Mouse (Mus musculus) heart, embryonic 16.5 days (tissue): ENCODE measurements around the gene Gm11541. TPM values are rescaled to one million over a fixed set of nuclear protein-coding genes. Genes with fewer than 3 reads are reported as not detected.
"Not testable (repeated sequence)": the region's sequence is repeated elsewhere in the genome, so short reads cannot be mapped to it uniquely, and the experiment has no call there.

ENCODE experiments used
- ATAC-seq: fragments of 200-750 bp; cut with Nextera tagmentation; replicated peaks from 2 replicates; pipeline ENCODE4 v1.8.0; 2017; ENCODE audit warnings: moderate number of reproducible peaks; ENCODE audit not compliant: insufficient read depth, low FRiP score; ENCODE audit errors: extremely low read depth
- H3K27ac ChIP-seq: fragments of 300-500 bp; sonication (generic); 2 replicates; pipeline ENCODE4 v1.5.1; 2014; ENCODE audit warnings: mild to moderate bottlenecking, low read length, control low read depth, moderate library complexity
- H3K27me3 ChIP-seq: fragments of 300-500 bp; sonication (generic); 2 replicates; pipeline ENCODE4 v1.6.1; 2014; ENCODE audit warnings: low read length, mixed read lengths; ENCODE audit not compliant: control insufficient read depth, insufficient read depth
- H3K36me3 ChIP-seq: fragments of 300-500 bp; sonication (generic); 2 replicates; pipeline ENCODE4 v1.6.1; 2014; ENCODE audit not compliant: control insufficient read depth, insufficient read depth
- H3K4me1 ChIP-seq: fragments of 300-500 bp; sonication (generic); 2 replicates; pipeline ENCODE4 v1.6.1; 2014; ENCODE audit warnings: low read length, mixed read lengths; ENCODE audit not compliant: control insufficient read depth, insufficient read depth
- H3K4me2 ChIP-seq: fragments of 300-500 bp; sonication (generic); 2 replicates; pipeline ENCODE4 v1.6.1; 2014; ENCODE audit warnings: low read depth, mild to moderate bottlenecking, control low read depth, low read length
- H3K4me3 ChIP-seq: fragments of 300-500 bp; sonication (generic); 2 replicates; pipeline ENCODE4 v1.5.1; 2014; ENCODE audit warnings: mild to moderate bottlenecking, control low read depth, low read length
- H3K9ac ChIP-seq: fragments of 300-500 bp; sonication (generic); 2 replicates; pipeline ENCODE4 v1.6.1; 2014; ENCODE audit warnings: low read length, control low read depth
- H3K9me3 ChIP-seq: fragments of 300-500 bp; sonication (generic); replicated peaks from 2 replicates; pipeline ENCODE4 v1.6.1; 2016; ENCODE audit warnings: low read length; ENCODE audit not compliant: control insufficient read depth
- WGBS: fragments of 180-500 bp; shearing (Covaris S2); extraction: QIAGEN DNeasy Blood & Tissue Kit; methylation state at CpG from one replicate; pipeline ENCODE4 v1.1.7; 2014; 5-methylcytosine and 5-hydroxymethylcytosine counted together
- polyA plus RNA-seq: library from polyadenylated mRNA; unstranded; fragments of >200 nt; fragmentation: Nextera tagmentation; extraction: Ambion mirVana; gene quantifications from 2 replicates; pipeline ENCODE4 v1.2.1, GENCODE M21; 2015

The Gm11541 gene
- polyA plus RNA-seq, 1 experiment from 2014 or later, result not detected

DNA sequence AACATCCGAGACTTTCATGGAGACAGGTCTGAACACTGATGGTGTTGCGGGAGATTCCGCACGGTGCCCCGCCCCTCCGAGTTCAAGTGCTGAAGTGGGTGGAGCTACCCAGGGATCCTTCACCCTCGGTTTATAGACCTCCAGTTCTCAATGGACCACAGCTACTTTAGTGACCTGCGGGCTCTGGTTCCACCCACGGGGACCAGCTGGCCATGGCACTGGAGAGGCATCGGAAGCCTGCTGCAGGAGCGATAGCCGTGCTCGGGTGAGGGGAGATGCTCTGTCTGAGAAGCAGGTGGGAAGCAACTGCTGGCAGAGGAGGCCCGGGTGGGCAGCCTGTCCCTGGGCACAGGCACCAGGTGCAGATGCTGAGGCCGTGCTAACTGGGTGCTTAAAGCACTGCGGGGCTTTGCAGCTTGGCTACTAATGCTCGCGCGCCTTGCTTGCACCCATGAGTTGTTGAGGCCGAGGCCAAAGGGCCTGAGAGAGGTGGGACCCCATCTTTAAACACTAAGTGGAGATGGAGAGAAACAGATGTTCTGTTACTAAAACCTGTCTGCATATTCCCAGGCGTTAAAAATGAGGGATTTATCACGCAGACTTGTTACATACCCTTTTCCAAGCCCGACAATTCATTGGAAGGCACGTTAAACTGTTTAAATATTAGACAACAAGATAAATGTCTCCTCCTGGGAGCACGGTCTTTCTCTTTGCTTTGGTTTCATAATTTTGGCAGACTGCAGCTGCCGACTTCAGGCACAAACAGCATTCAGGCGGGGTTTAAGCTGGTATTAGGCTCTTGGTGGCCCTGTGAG, 2.7 kb downstream of the Gm11541 start:
- H3K4me2 ChIP-seq, result no peak overlapping the region
- no peak for ATAC-seq
- no peak overlapping the region for H3K4me3 ChIP-seq
- no peaks in the 10 kb centered on the region for H3K36me3 ChIP-seq
- 58% methylated on average over 27 of the region's 27 CpGs for WGBS
- H3K9me3 ChIP-seq, result no peaks in the 10 kb centered on the region
- H3K27ac ChIP-seq, result no peak overlapping the region
- no peaks in the 10 kb centered on the region for H3K27me3 ChIP-seq
- H3K4me1 ChIP-seq, result peaks cover 6% of the 10 kb centered on the region; the same call in 1 of the 2 replicates
- no peak overlapping the region for H3K9ac ChIP-seq

- peaks cover 6% of the 10 kb centered on the region; the same call in 1 of the 2 replicates for H3K4me1 ChIP-seq
- no peaks in the 10 kb centered on the region for H3K36me3 ChIP-seq
- no peaks in the 10 kb centered on the region for H3K9me3 ChIP-seq
- no peak for ATAC-seq
- no peak overlapping the region for H3K4me3 ChIP-seq
- H3K27me3 ChIP-seq, result no peaks in the 10 kb centered on the region
- no peak overlapping the region for H3K27ac ChIP-seq
- 97% methylated on average over 3 of the region's 3 CpGs for WGBS
- no peak overlapping the region for H3K9ac ChIP-seq
- H3K4me2 ChIP-seq, result no peak overlapping the region
Measured at GRCm38 (mm10) chr11:94699399-94699798, 4.9 kb downstream of the Gm11541 start.

GRCm38 (mm10) chr11:94697703-94698464, 6.4 kb downstream of the Gm11541 start:
- ATAC-seq, result no peak
- Histone ChIP-seq H3K27me3 (no peaks in the 10 kb centered on the region), H3K36me3 (no peaks in the 10 kb centered on the region), H3K4me1 (peaks cover 6% of the 10 kb centered on the region; the same call in 1 of the 2 replicates), H3K9me3 (no peaks in the 10 kb centered on the region), H3K4me2 (no peak overlapping the region), H3K27ac (no peak overlapping the region), H3K9ac (no peak overlapping the region), H3K4me3 (no peak overlapping the region)
- 41% methylated on average over 13 of the region's 13 CpGs for WGBS

DNA sequence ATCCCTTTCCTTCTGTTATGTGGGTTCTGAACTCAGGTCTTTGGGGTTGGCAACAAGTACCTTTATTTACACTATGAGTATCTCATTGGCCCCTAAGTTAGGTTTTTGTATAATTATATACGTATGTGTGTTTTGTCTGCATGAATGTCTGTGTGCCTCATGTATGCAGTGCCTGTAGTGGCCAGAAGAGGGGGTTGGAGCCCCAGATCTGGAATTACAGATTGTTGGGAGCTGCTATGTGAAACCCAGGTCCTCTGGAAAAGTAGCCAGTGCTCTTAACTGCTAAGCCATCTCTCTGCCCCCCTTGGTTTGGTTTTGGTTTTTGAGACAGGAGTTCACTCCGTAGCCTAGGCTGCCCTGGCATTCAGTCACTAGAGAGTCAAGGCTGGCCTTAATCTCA, 7.2 kb downstream of the Gm11541 start:
- H3K9ac ChIP-seq, result no peak overlapping the region
- peaks cover 6% of the 10 kb centered on the region; the same call in 1 of the 2 replicates for H3K4me1 ChIP-seq
- H3K36me3 ChIP-seq, result no peaks in the 10 kb centered on the region
- H3K27me3 ChIP-seq, result no peaks in the 10 kb centered on the region
- H3K4me3 ChIP-seq, result no peak overlapping the region
- 85% methylated on average over 2 of the region's 2 CpGs for WGBS
- ATAC-seq, result no peak
- no peak overlapping the region for H3K4me2 ChIP-seq
- H3K9me3 ChIP-seq, result no peaks in the 10 kb centered on the region
- no peak overlapping the region for H3K27ac ChIP-seq

GRCm38 (mm10) chr11:94695508-94695907, 8.8 kb downstream of the Gm11541 start:
- H3K4me1 ChIP-seq, result peaks cover 6% of the 10 kb centered on the region; the same call in 1 of the 2 replicates
- no peak overlapping the region for H3K9ac ChIP-seq
- no peak overlapping the region for H3K4me3 ChIP-seq
- no peak overlapping the region for H3K27ac ChIP-seq
- H3K27me3 ChIP-seq, result no peaks in the 10 kb centered on the region
- H3K4me2 ChIP-seq, result no peak overlapping the region
- no peak for ATAC-seq
- 58% methylated on average over 6 of the region's 6 CpGs for WGBS
- H3K36me3 ChIP-seq, result no peaks in the 10 kb centered on the region
- H3K9me3 ChIP-seq, result no peaks in the 10 kb centered on the region

DNA sequence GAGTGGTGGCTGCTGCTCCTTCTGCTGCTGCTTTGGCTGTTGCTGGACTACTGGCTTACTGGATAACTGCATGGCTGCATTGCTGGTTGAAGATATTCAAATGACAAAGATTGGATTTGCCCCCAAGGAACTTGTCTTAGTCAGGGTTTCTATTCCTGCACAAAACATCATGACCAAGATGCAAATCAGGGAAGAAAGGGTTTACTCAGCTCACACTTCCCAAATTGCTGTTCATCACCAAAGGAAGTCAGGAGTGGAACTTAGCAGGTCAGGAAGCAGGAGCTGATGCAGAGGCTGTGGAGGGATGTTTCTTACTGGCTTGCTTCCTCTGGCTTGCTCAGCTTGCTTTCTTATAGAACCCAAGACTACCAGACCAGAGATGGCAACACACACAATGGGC, 11.8 kb downstream of the Gm11541 start:
- not testable (repeated sequence) for H3K9ac ChIP-seq, H3K4me2 ChIP-seq, H3K27ac ChIP-seq, H3K4me1 ChIP-seq, H3K36me3 ChIP-seq, H3K27me3 ChIP-seq, ATAC-seq, H3K4me3 ChIP-seq, H3K9me3 ChIP-seq

- Histone ChIP-seq H3K4me2 (no peak overlapping the region), H3K4me1 (no peaks in the 10 kb centered on the region), H3K27ac (no peak overlapping the region), H3K9ac (no peak overlapping the region), H3K36me3 (no peaks in the 10 kb centered on the region), H3K27me3 (no peaks in the 10 kb centered on the region), H3K4me3 (no peak overlapping the region), H3K9me3 (no peaks in the 10 kb centered on the region)
- 61% methylated on average over 6 of the region's 6 CpGs for WGBS
- ATAC-seq, result no peak
Measured at GRCm38 (mm10) chr11:94687178-94687577, 17.1 kb downstream of the Gm11541 start.

DNA sequence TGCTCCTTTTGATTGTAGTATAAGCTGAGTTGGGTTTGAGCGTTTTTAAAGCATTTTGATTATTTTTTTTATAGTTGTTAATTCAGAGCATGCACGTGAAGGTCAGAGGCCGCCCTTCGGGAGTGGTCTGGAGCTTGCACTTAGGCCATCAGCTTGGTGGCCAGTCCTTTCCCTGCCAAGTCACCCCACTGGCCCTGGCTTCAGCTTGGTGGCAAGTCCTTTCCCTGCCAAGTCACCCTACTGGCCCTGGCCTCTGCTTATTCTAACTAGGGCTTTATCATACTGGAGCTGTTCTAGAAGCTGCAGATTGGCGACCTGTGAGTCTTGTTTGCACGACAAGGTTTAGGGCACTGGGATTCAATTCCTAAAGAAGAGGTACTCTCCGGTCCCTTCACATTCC, 21.9 kb downstream of the Gm11541 start:
- H3K9me3 ChIP-seq, result 0 out of 2 replicates have a peak, but pooled peaks cover 2% of the 10 kb centered on the region
- no peaks in the 10 kb centered on the region for H3K27me3 ChIP-seq
- no peaks in the 10 kb centered on the region for H3K36me3 ChIP-seq
- 0 out of 2 replicates have a peak, but pooled peaks cover 2% of the 10 kb centered on the region for H3K4me1 ChIP-seq
- no peak overlapping the region for H3K4me3 ChIP-seq
- ATAC-seq, result no peak
- H3K4me2 ChIP-seq, result no peak overlapping the region
- no peak overlapping the region for H3K9ac ChIP-seq
- WGBS, result 74% methylated on average over 7 of the region's 7 CpGs
- H3K27ac ChIP-seq, result no peak overlapping the region

- 72% methylated on average over 4 of the region's 4 CpGs for WGBS
- ATAC-seq, result no peak
- H3K36me3 ChIP-seq, result no peaks in the 10 kb centered on the region
Measured at GRCm38 (mm10) chr11:94681640-94682039, 22.7 kb downstream of the Gm11541 start.

More at GRCm38 (mm10) chr11:94681640-94682039, 22.7 kb downstream of the Gm11541 start:
- Histone ChIP-seq H3K4me1 (0 out of 2 replicates have a peak, but pooled peaks cover 2% of the 10 kb centered on the region), H3K9me3 (0 out of 2 replicates have a peak, but pooled peaks cover 2% of the 10 kb centered on the region), H3K4me2 (no peak overlapping the region), H3K27ac (no peak overlapping the region), H3K27me3 (no peaks in the 10 kb centered on the region), H3K4me3 (no peak overlapping the region), H3K9ac (no peak overlapping the region)
